Mouse (Mus musculus) embryonic facial prominence, embryonic 11.5 days (tissue): ENCODE results near the gene Rapgef3. TPM values are rescaled to one million over a fixed set of nuclear protein-coding genes. Genes with fewer than 3 reads are reported as not detected.

ENCODE experiments used
- ATAC-seq: fragments of 200-750 bp; cut with Nextera tagmentation; replicated peaks from 2 replicates; pipeline ENCODE4 v1.8.0; 2017; ENCODE audit warnings: low read depth; ENCODE audit not compliant: insufficient number of reproducible peaks, low FRiP score, low TSS enrichment
- DNase-seq: peaks from one replicate; pipeline ENCODE4 v3.0.0-alpha.2; 2015; ENCODE audit warnings: low spot score
- H3K27ac ChIP-seq: fragments of 300-500 bp; sonication (generic); replicated peaks from 2 replicates; pipeline ENCODE4 v1.5.1; 2014; ENCODE audit warnings: mild to moderate bottlenecking, low read depth, low read length, control low read depth
- H3K27me3 ChIP-seq: fragments of 300-500 bp; sonication (generic); 2 replicates; pipeline ENCODE4 v1.6.1; 2014; ENCODE audit warnings: mild to moderate bottlenecking, low read length, moderate library complexity, mixed read lengths; ENCODE audit not compliant: control insufficient read depth, insufficient read depth
- H3K36me3 ChIP-seq: fragments of 300-500 bp; sonication (generic); replicated peaks from 2 replicates; pipeline ENCODE4 v1.6.1; 2014; ENCODE audit warnings: low read depth, mild to moderate bottlenecking, low read length, moderate library complexity, mixed read lengths; ENCODE audit not compliant: control insufficient read depth, insufficient read depth
- H3K4me1 ChIP-seq: fragments of 300-500 bp; sonication (generic); 2 replicates; pipeline ENCODE4 v1.6.1; 2014; ENCODE audit warnings: low read length, mixed read lengths; ENCODE audit not compliant: control insufficient read depth, insufficient read depth
- H3K4me2 ChIP-seq: fragments of 300-500 bp; sonication (generic); 2 replicates; pipeline ENCODE4 v1.6.1; 2014; ENCODE audit warnings: low read depth, mild to moderate bottlenecking, control low read depth, low read length, moderate library complexity
- H3K4me3 ChIP-seq: fragments of 300-500 bp; sonication (generic); 2 replicates; pipeline ENCODE4 v1.5.1; 2014; ENCODE audit warnings: low read depth, low read length, control low read depth
- H3K9ac ChIP-seq: fragments of 300-500 bp; sonication (generic); replicated peaks from 2 replicates; pipeline ENCODE4 v1.6.1; 2014; ENCODE audit warnings: mild to moderate bottlenecking, control low read depth, low read length
- H3K9me3 ChIP-seq: fragments of 300-500 bp; sonication (generic); replicated peaks from 2 replicates; pipeline ENCODE4 v1.6.1; 2016; ENCODE audit warnings: mild to moderate bottlenecking, low read length, inconsistent platforms, mixed read lengths; ENCODE audit not compliant: control insufficient read depth
- WGBS: fragments of 180-500 bp; shearing (Covaris S2); extraction: QIAGEN DNeasy Blood & Tissue Kit; methylation state at CpG from one replicate; pipeline ENCODE4 v1.1.7; 2014; 5-methylcytosine and 5-hydroxymethylcytosine counted together
- polyA plus RNA-seq: library from polyadenylated mRNA; unstranded; fragments of >200 nt; fragmentation: Nextera tagmentation; extraction: Ambion mirVana; gene quantifications from 2 replicates; pipeline ENCODE4 v1.2.1, GENCODE M21; 2014

The Rapgef3 gene
- polyA plus RNA-seq, 1 experiment from 2014 or later: 2.4 TPM

GRCm38 (mm10) chr15:97720026-97720675, 47.6 kb downstream of the Rapgef3 start:
- ATAC-seq: no peak
- WGBS: 77% methylated on average over 12 of the region's 12 CpGs
- no peak overlapping the region for H3K27ac ChIP-seq

GRCm38 (mm10) chr15:97719494-97719893, 48.3 kb downstream of the Rapgef3 start:
- Histone ChIP-seq H3K4me1 (no peaks in the 10 kb centered on the region), H3K9ac (no peak overlapping the region), H3K4me3 (no peak overlapping the region), H3K4me2 (no peak overlapping the region), H3K9me3 (no peaks in the 10 kb centered on the region), H3K27me3 (no peaks in the 10 kb centered on the region), H3K36me3 (no peaks in the 10 kb centered on the region), H3K27ac (no peak overlapping the region)
- DNase-seq: no peak
- 89% methylated on average over 12 of the region's 12 CpGs for WGBS
- no peak for ATAC-seq

More at GRCm38 (mm10) chr15:97720026-97720675, 47.6 kb downstream of the Rapgef3 start:
- Histone ChIP-seq H3K4me1 (no peaks in the 10 kb centered on the region), H3K9ac (no peak overlapping the region), H3K9me3 (no peaks in the 10 kb centered on the region), H3K4me2 (no peak overlapping the region), H3K4me3 (no peak overlapping the region), H3K27me3 (no peaks in the 10 kb centered on the region), H3K36me3 (no peaks in the 10 kb centered on the region)
- no peak for DNase-seq

GRCm38 (mm10) chr15:97718535-97719155, 49.1 kb downstream of the Rapgef3 start:
- DNase-seq: no peak

GRCm38 (mm10) chr15:97717861-97718534, 49.8 kb downstream of the Rapgef3 start:
- ATAC-seq: no peak
- Histone ChIP-seq H3K9me3 (no peaks in the 10 kb centered on the region), H3K4me3 (no peak overlapping the region), H3K4me1 (no peaks in the 10 kb centered on the region), H3K27me3 (no peaks in the 10 kb centered on the region), H3K9ac (no peak overlapping the region; the same call in 1 of the 2 replicates), H3K27ac (no peak overlapping the region), H3K36me3 (no peaks in the 10 kb centered on the region), H3K4me2 (no peak overlapping the region)
- 24% methylated on average over 12 of the region's 12 CpGs for WGBS
- peak; percentile 84 for DNase-seq

More at GRCm38 (mm10) chr15:97718535-97719155, 49.1 kb downstream of the Rapgef3 start:
- Histone ChIP-seq H3K4me3 (no peak overlapping the region), H3K9me3 (no peaks in the 10 kb centered on the region), H3K27ac (no peak overlapping the region), H3K4me2 (no peak overlapping the region), H3K4me1 (no peaks in the 10 kb centered on the region), H3K27me3 (no peaks in the 10 kb centered on the region), H3K9ac (no peak overlapping the region), H3K36me3 (no peaks in the 10 kb centered on the region)
- ATAC-seq: no peak
- 81% methylated on average over 8 of the region's 8 CpGs for WGBS

GRCm38 (mm10) chr15:97716782-97717181, 51.0 kb downstream of the Rapgef3 start:
- DNase-seq: no peak
- Histone ChIP-seq H3K4me2 (no peak overlapping the region), H3K9ac (no peak overlapping the region), H3K4me1 (no peaks in the 10 kb centered on the region), H3K36me3 (no peaks in the 10 kb centered on the region), H3K27me3 (no peaks in the 10 kb centered on the region), H3K9me3 (no peaks in the 10 kb centered on the region), H3K4me3 (no peak overlapping the region), H3K27ac (no peak overlapping the region)
- ATAC-seq: no peak
- WGBS: 96% methylated on average over 11 of the region's 11 CpGs

GRCm38 (mm10) chr15:97715734-97716133, 52.0 kb downstream of the Rapgef3 start:
- WGBS: 94% methylated on average over 1 of the region's 1 CpGs
- Histone ChIP-seq H3K4me2 (no peak overlapping the region), H3K4me3 (no peak overlapping the region), H3K9ac (no peak overlapping the region), H3K27me3 (no peaks in the 10 kb centered on the region), H3K27ac (no peak overlapping the region), H3K9me3 (no peaks in the 10 kb centered on the region), H3K4me1 (no peaks in the 10 kb centered on the region), H3K36me3 (no peaks in the 10 kb centered on the region)
- no peak for ATAC-seq
- DNase-seq: no peak

GRCm38 (mm10) chr15:97715083-97715482, 52.7 kb downstream of the Rapgef3 start:
- Histone ChIP-seq H3K4me1 (no peaks in the 10 kb centered on the region), H3K9ac (no peak overlapping the region), H3K36me3 (no peaks in the 10 kb centered on the region), H3K4me2 (no peak overlapping the region), H3K4me3 (no peak overlapping the region), H3K27ac (no peak overlapping the region), H3K27me3 (no peaks in the 10 kb centered on the region), H3K9me3 (no peaks in the 10 kb centered on the region)
- ATAC-seq (no peak), DNase-seq (no peak)
- WGBS: 91% methylated on average over 8 of the region's 8 CpGs

- WGBS: 60% methylated on average over 6 of the region's 6 CpGs
- H3K27me3 ChIP-seq: no peaks in the 10 kb centered on the region
- no peaks in the 10 kb centered on the region for H3K4me1 ChIP-seq
- no peak overlapping the region for H3K9ac ChIP-seq
- H3K4me3 ChIP-seq: no peak overlapping the region
- no peaks in the 10 kb centered on the region for H3K36me3 ChIP-seq
- H3K27ac ChIP-seq: no peak overlapping the region
- no peak for ATAC-seq
- no peak overlapping the region for H3K4me2 ChIP-seq
- DNase-seq: no peak
- no peaks in the 10 kb centered on the region for H3K9me3 ChIP-seq
These were observed 55.2 kb downstream of the Rapgef3 start for GRCm38 (mm10) chr15:97712546-97712945.
